Mouse (Mus musculus) forebrain, embryonic 11.5 days (tissue): ENCODE data around the gene Tmem60. TPM values are rescaled to one million over a fixed set of nuclear protein-coding genes. Genes with fewer than 3 reads are reported as not detected.

Experiments
- ATAC-seq: fragments of 200-750 bp; cut with Nextera tagmentation; replicated peaks from 2 replicates; pipeline ENCODE4 v1.8.0; 2017; ENCODE audit warnings: moderate TSS enrichment; ENCODE audit not compliant: low FRiP score
- DNase-seq: peaks from one replicate; pipeline ENCODE4 v3.0.0-alpha.2; 2017; ENCODE audit warnings: low spot score
- H3K27ac ChIP-seq: fragments of 300-500 bp; sonication (generic); 2 replicates; pipeline ENCODE4 v1.5.1; 2014; ENCODE audit warnings: low read depth, low read length
- H3K27me3 ChIP-seq: fragments of 300-500 bp; sonication (generic); 2 replicates; pipeline ENCODE4 v1.6.1; 2014; ENCODE audit warnings: mild to moderate bottlenecking, low read length, mixed read lengths; ENCODE audit not compliant: control insufficient read depth, insufficient read depth
- H3K36me3 ChIP-seq: fragments of 300-500 bp; sonication (generic); 2 replicates; pipeline ENCODE4 v1.6.1; 2014; ENCODE audit warnings: mild to moderate bottlenecking, low read length, moderate library complexity, mixed read lengths; ENCODE audit not compliant: control insufficient read depth, insufficient read depth
- H3K4me1 ChIP-seq: fragments of 300-500 bp; sonication (generic); replicated peaks from 2 replicates; pipeline ENCODE4 v1.6.1; 2014; ENCODE audit warnings: low read length, mixed read lengths; ENCODE audit not compliant: control insufficient read depth, insufficient read depth
- H3K4me2 ChIP-seq: fragments of 300-500 bp; sonication (generic); 2 replicates; pipeline ENCODE4 v1.6.1; 2014; ENCODE audit warnings: low read depth, mild to moderate bottlenecking, low read length, moderate library complexity, mixed read lengths; ENCODE audit not compliant: severe bottlenecking
- H3K4me3 ChIP-seq: fragments of 300-500 bp; sonication (generic); 2 replicates; pipeline ENCODE4 v1.5.1; 2014; ENCODE audit warnings: low read depth, low read length
- H3K9ac ChIP-seq: fragments of 300-500 bp; sonication (generic); 2 replicates; pipeline ENCODE4 v1.6.1; 2014; ENCODE audit warnings: low read length
- H3K9me3 ChIP-seq: fragments of 300-500 bp; sonication (generic); 2 replicates; pipeline ENCODE4 v1.6.1; 2016; ENCODE audit warnings: low read length, mixed read lengths; ENCODE audit not compliant: control insufficient read depth
- WGBS: fragments of 180-500 bp; shearing (Covaris S2); extraction: QIAGEN DNeasy Blood & Tissue Kit; methylation state at CpG from one replicate; pipeline ENCODE4 v1.1.7; 2014; 5-methylcytosine and 5-hydroxymethylcytosine counted together
- polyA plus RNA-seq: library from polyadenylated mRNA; unstranded; fragments of >200 nt; fragmentation: Nextera tagmentation; extraction: Ambion mirVana; gene quantifications from 2 replicates; pipeline ENCODE4 v1.2.1, GENCODE M21; 2014

Tmem60 gene
- 53.7 and 57.7 TPM in 2 replicates for polyA plus RNA-seq

- peak; percentile 99 for ATAC-seq
- Histone ChIP-seq H3K9ac (peak within 1 kb of the TSS; percentile 92), H3K36me3 (no peaks in the 10 kb centered on the region; the same call in 1 of the 2 replicates), H3K27me3 (no peaks in the 10 kb centered on the region), H3K27ac (peak within 1 kb of the TSS; percentile 92), H3K4me2 (peak within 1 kb of the TSS; percentile 65), H3K4me1 (peaks cover 5% of the 10 kb centered on the region; the same call in 1 of the 2 replicates), H3K4me3 (peak within 1 kb of the TSS; percentile 83), H3K9me3 (no peaks in the 10 kb centered on the region)
- under 1% methylated on average over 74 of the region's 94 CpGs for WGBS
- peak; percentile 99 for DNase-seq
Measured at GRCm38 (mm10) chr5:20881915-20882800, at the start of gene Tmem60, which contains the start of gene Phtf2. Tmem60 (plus strand) TSS chr5:20882191. Phtf2 (minus strand) TSS chr5:20882124.

DNA sequence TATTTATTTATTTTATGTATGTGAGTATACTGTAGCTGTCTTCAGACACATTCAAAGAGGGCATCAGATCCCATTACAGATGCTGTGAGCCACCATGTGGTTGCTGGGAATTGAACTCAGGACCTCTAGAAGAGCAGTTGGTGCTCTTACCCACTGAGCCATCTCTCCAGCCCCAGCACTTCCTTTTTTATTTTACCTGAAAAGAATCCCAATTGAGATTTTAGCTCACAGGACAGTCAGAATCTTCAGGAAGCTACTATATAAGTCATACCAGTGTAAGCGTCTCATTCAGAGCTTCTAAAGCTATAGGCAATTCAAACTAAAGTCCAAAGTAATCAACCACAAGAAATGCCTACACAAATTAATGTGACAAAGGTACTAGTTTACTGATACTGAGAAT, 47.6 kb upstream of the Tmem60 start:
- no peak overlapping the region for H3K9ac ChIP-seq
- no peak for ATAC-seq
- WGBS = 96% methylated on average over 1 of the region's 1 CpGs
- no peak for DNase-seq
- H3K4me1 ChIP-seq = no peaks in the 10 kb centered on the region
- no peaks in the 10 kb centered on the region for H3K9me3 ChIP-seq
- no peaks in the 10 kb centered on the region for H3K36me3 ChIP-seq
- H3K27ac ChIP-seq = no peak overlapping the region
- H3K4me2 ChIP-seq = no peak overlapping the region
- H3K27me3 ChIP-seq = no peaks in the 10 kb centered on the region
- H3K4me3 ChIP-seq = no peak overlapping the region

DNA sequence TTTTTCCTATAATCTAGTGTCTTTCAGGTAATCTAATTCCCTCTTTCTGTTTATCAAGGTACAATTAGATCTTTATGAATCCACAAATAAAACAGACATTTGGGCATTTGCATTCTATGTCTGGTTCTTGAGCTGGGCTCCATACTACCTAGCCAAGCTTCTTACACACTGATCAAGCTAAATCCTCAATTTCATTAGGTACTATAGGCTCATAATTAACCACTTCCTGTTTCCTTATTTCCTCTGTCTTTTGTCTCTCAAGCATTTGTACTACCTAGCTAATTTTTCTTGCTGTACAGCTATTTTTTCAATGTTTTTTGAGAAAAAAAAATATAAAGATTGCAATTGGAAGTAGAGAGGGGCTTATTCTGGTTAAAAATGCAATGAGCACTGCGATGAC, 44.9 kb upstream of the Tmem60 start:
- DNase-seq (no peak), ATAC-seq (no peak)
- Histone ChIP-seq H3K9me3 (no peaks in the 10 kb centered on the region), H3K4me2 (no peak overlapping the region), H3K27ac (no peak overlapping the region), H3K27me3 (no peaks in the 10 kb centered on the region), H3K36me3 (no peaks in the 10 kb centered on the region), H3K4me1 (no peaks in the 10 kb centered on the region), H3K9ac (no peak overlapping the region), H3K4me3 (no peak overlapping the region)
- WGBS = 97% methylated on average over 1 of the region's 1 CpGs

- peak; percentile 27; the same call in 1 of the 2 replicates for ATAC-seq
- no peak overlapping the region for H3K4me2 ChIP-seq
- DNase-seq = no peak
- no peak overlapping the region for H3K4me3 ChIP-seq
- H3K27me3 ChIP-seq = no peaks in the 10 kb centered on the region
- WGBS = 66% methylated on average over 2 of the region's 3 CpGs
- H3K36me3 ChIP-seq = no peaks in the 10 kb centered on the region
- H3K9me3 ChIP-seq = no peaks in the 10 kb centered on the region
- H3K9ac ChIP-seq = no peak overlapping the region
- no peak overlapping the region for H3K27ac ChIP-seq
- H3K4me1 ChIP-seq = no peaks in the 10 kb centered on the region
Measured at GRCm38 (mm10) chr5:20843405-20843804, 38.6 kb upstream of the Tmem60 start.

DNA sequence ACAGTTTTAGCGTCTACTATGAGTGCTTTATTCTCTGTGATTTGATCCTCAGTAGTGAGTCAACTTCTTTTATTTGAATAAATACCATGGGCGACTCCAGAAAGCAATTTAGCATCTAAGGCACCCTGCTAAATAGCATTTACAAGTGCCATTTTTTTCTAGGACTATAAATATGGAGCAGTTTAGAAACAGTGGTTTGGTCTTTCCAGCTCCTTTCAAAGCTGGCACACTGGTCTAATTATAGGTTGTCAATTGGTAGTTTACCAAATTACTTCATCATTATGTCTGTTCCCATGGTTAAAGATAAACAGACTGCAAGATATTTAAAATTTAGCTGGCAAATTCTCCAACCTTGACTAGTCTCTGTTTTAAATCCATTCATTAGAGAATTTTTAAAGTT, 38.2 kb upstream of the Tmem60 start:
- 64% methylated on average over 2 of the region's 2 CpGs for WGBS
- no peaks in the 10 kb centered on the region for H3K4me1 ChIP-seq
- no peak for ATAC-seq
- no peak overlapping the region for H3K4me3 ChIP-seq
- no peak overlapping the region for H3K9ac ChIP-seq
- no peaks in the 10 kb centered on the region for H3K9me3 ChIP-seq
- H3K4me2 ChIP-seq = no peak overlapping the region
- H3K27ac ChIP-seq = no peak overlapping the region
- no peak for DNase-seq
- no peaks in the 10 kb centered on the region for H3K36me3 ChIP-seq
- no peaks in the 10 kb centered on the region for H3K27me3 ChIP-seq

DNA sequence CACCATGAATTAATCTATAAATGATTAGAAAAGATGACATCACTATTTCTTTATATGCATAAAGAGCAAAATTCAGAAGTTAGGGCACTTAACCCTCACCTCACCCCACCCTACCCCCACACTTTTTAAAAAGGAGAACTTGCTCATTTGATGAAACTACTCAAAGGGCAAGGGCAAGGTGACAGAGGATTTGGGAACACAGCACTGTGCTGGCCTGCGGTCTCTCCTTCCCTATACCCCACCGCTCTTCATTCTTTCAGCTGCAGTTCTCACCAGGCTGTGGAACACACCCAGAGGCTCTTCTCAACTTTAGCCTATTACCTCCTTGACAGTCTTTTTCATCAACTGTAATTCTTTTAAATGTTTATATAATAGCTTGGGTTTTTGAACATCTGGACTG, 35.0 kb upstream of the Tmem60 start:
- DNase-seq = no peak
- WGBS = 98% methylated on average over 2 of the region's 2 CpGs
- Histone ChIP-seq H3K4me3 (no peak overlapping the region), H3K9ac (no peak overlapping the region), H3K9me3 (no peaks in the 10 kb centered on the region), H3K27me3 (no peaks in the 10 kb centered on the region), H3K4me1 (no peaks in the 10 kb centered on the region), H3K27ac (no peak overlapping the region), H3K4me2 (no peak overlapping the region), H3K36me3 (no peaks in the 10 kb centered on the region)
- no peak for ATAC-seq

GRCm38 (mm10) chr5:20855066-20855465, 26.9 kb upstream of the Tmem60 start:
- Histone ChIP-seq H3K27ac (no peak overlapping the region), H3K27me3 (no peaks in the 10 kb centered on the region), H3K9ac (no peak overlapping the region), H3K4me2 (no peak overlapping the region), H3K36me3 (no peaks in the 10 kb centered on the region), H3K4me3 (no peak overlapping the region), H3K4me1 (no peaks in the 10 kb centered on the region), H3K9me3 (no peaks in the 10 kb centered on the region)
- DNase-seq (no peak), ATAC-seq (no peak)
- WGBS = 90% methylated on average over 4 of the region's 4 CpGs

DNA sequence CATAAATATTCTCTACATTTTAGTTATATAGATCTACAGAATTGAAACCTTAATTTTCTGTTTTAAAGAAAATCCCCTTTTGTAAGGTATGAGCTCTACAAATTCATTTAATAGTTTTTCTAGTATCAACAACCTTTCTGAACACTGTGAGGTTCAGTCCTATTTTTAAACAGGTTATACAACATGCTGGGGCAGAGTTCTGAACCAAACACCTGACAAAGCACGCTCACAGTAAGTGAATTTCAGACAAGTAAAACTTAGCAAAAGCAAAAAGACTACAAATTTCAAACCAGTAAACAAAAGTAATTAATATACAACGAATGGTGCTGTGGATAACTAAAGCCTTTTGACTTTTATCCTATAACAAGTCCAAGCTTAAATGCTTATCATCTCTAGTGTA, 23.6 kb upstream of the Tmem60 start:
- H3K27me3 ChIP-seq = no peaks in the 10 kb centered on the region
- no peak overlapping the region for H3K4me3 ChIP-seq
- DNase-seq = no peak
- H3K9me3 ChIP-seq = no peaks in the 10 kb centered on the region
- WGBS = 90% methylated on average over 2 of the region's 2 CpGs
- no peak overlapping the region for H3K27ac ChIP-seq
- no peak overlapping the region for H3K9ac ChIP-seq
- no peak overlapping the region for H3K4me2 ChIP-seq
- no peaks in the 10 kb centered on the region for H3K4me1 ChIP-seq
- H3K36me3 ChIP-seq = no peaks in the 10 kb centered on the region
- ATAC-seq = no peak

DNA sequence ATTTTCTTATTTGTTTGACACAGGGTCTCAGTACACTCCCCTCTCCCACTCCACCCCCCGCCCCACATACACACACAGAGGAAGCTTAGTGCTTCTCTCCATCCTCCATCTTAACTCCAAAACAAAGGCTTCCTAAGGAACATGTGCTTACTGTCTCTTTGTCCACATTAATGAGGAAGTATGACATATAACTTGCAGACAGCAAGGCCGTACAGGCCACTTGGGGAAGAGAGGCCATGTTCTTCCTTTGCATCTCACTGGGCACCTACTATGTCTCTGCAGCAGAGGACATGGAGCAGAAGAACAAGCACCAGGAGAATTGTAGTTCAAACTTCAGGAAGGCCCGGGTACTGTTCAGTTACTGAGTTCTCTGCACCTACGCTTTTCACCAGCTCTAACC, 21.4 kb upstream of the Tmem60 start:
- DNase-seq = no peak
- WGBS = 88% methylated on average over 4 of the region's 4 CpGs
- no peak for ATAC-seq

More for the DNA sequence above, 21.4 kb upstream of the Tmem60 start:
- Histone ChIP-seq H3K9ac (no peak overlapping the region), H3K27me3 (no peaks in the 10 kb centered on the region), H3K9me3 (no peaks in the 10 kb centered on the region), H3K4me3 (no peak overlapping the region), H3K27ac (no peak overlapping the region), H3K4me2 (no peak overlapping the region), H3K4me1 (no peaks in the 10 kb centered on the region), H3K36me3 (no peaks in the 10 kb centered on the region)
